Mouse (Mus musculus) E14TG2a.4 (cell line): ENCODE measurements at regions not wholly inside any gene's neighbourhood (a gene's known extent, or its start where the extent isn't known, plus 50 kb on each side); places are given as distances from the start of the nearest gene placed in this dataset.

Source experiments
- CTCF ChIP-seq: conservative IDR thresholded peaks from 2 replicates; pipeline ENCODE4 v1.5.1; 2014; ENCODE audit warnings: low read length
- POU5F1 ChIP-seq: IDR thresholded peaks from 2 replicates; pipeline ENCODE4 v1.6.1; 2014; ENCODE audit warnings: low read length, borderline replicate concordance

DNA sequence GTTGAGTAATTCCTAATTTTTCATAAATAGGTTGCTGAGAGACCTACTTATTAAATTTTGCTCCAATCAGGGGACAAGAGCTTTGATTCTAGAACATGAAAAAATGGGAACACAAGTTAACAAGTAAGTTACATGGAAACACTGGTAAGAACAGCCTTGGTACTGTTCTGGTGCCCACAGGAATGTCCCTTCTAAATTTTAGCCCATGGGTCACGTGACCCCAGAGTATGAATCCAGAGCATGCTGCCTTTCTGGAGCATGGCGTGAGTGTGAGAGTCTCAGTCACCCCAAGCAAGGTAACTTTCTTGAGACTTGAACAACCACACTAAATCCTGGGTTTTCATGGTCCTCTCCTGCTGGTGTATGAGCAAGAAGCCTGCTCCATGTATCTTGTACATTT lies 263.7 kb upstream of the Actbl2 start:
- TF ChIP-seq CTCF: no peak
- no peak for TF ChIP-seq POU5F1
